Mouse (Mus musculus): Measurements from ENCODE around the gene Sept7. TPM values are rescaled to one million over a fixed set of nuclear protein-coding genes. Genes with fewer than 3 reads are reported as not detected.

The Sept7 gene
- total and polyA plus RNA-seq, 3 experiments, result 66.7 to 254 (median 67.0) TPM

GRCm38 (mm10) chr9:25252759-25253477 is 679 bp downstream of the Sept7 start (continued):
- no peak for TF ChIP-seq UBTF (IDR thresholded peaks at IDR 0.05; ENCODE audit: borderline replicate concordance, insufficient read depth, low read depth, low read length)
- TF ChIP-seq ZMIZ1 (IDR thresholded peaks at IDR 0.05; ENCODE audit: low read depth, low read length), result no peak
- no peak for TF ChIP-seq MYB (IDR thresholded peaks at IDR 0.05; ENCODE audit: low read depth, low read length)
- TF ChIP-seq SIN3A (IDR thresholded peaks at IDR 0.05; ENCODE audit: low read length), result peak; percentile 59
- TF ChIP-seq ETS1 (IDR thresholded peaks at IDR 0.05; ENCODE audit: low read depth, low read length), result no peak
- no peak for TF ChIP-seq SMC3 (IDR thresholded peaks at IDR 0.05; ENCODE audit: low read depth, low read length)
- 0 out of 2 replicates have a peak, but pooled peaks have one; percentile 74 for TF ChIP-seq CHD1 (IDR thresholded peaks at IDR 0.05; ENCODE audit: low read depth, low read length)
- TF ChIP-seq ELF1 (IDR thresholded peaks at IDR 0.05; ENCODE audit: low read depth, low read length), result no peak

GRCm38 (mm10) chr9:25253478-25253824 is 1.2 kb downstream of the Sept7 start:
- Histone ChIP-seq H3K4me1 (ENCODE audit: control insufficient read depth in 1 of 2, insufficient read depth in 2 of 2, low read length in 2 of 2) (peaks cover 0 to 11% of the 10 kb centered on the region in 2 experiments; a peak in 3 of 4 replicates), H3K9me3 (replicated peaks; ENCODE audit: insufficient read depth, low read length) (no peaks in the 10 kb centered on the region), H3K36me3 (ENCODE audit: control insufficient read depth in 1 of 2, insufficient read depth in 2 of 2, low read length in 2 of 2) (peaks cover 0 to 33% of the 10 kb centered on the region in 2 experiments; a peak in 2 of 4 replicates), H3K27ac (ENCODE audit: control insufficient read depth, low read depth, low read length) (peak overlapping the region; percentile 56), H3K79me2 (ENCODE audit: control insufficient read depth, insufficient read depth, low read length, poor library complexity) (peaks cover 39% of the 10 kb centered on the region), H3K27me3 (ENCODE audit: control insufficient read depth in 1 of 2, insufficient read depth in 2 of 2, low read length in 2 of 2) (no peaks in the 10 kb centered on the region), H3K9ac (ENCODE audit: control insufficient read depth, low read depth, low read length, poor library complexity, severe bottlenecking) (peak overlapping the region; percentile 97), H3K4me3 (ENCODE audit: control insufficient read depth in 1 of 2, insufficient read depth in 1 of 2, low read depth in 2 of 2, low read length in 2 of 2) (peak overlapping the region; percentile 59 to 95)
- DNase-seq (ENCODE audit: low read depth, low spot score), result no peak
- TF ChIP-seq TCF12 (IDR thresholded peaks at IDR 0.05; ENCODE audit: low read depth, low read length) (no peak), E2F4 (IDR thresholded peaks at IDR 0.05; ENCODE audit: borderline replicate concordance, low read depth, low read length) (no peak), USF1 (IDR thresholded peaks at IDR 0.05; ENCODE audit: low read depth, low read length) (no peak), GABPA (IDR thresholded peaks at IDR 0.05; ENCODE audit: low read depth, low read length) (no peak), MYC (IDR thresholded peaks at IDR 0.05; ENCODE audit: low read depth, low read length) (no peak), POLR2AphosphoS5 (IDR thresholded peaks at IDR 0.05; ENCODE audit: borderline replicate concordance, low read depth, low read length) (no peak), SMC3 (IDR thresholded peaks at IDR 0.05; ENCODE audit: low read depth, low read length) (no peak), GATA1 (IDR thresholded peaks at IDR 0.05; ENCODE audit: low read depth, low read length) (no peak), USF2 (IDR thresholded peaks at IDR 0.05; ENCODE audit: borderline replicate concordance in 1 of 2, insufficient read depth in 1 of 2, low read depth in 1 of 2, low read length in 2 of 2) (no peak), SIN3A (IDR thresholded peaks at IDR 0.05; ENCODE audit: low read length) (0 out of 2 replicates have a peak, but pooled peaks have one; percentile 27), ZKSCAN1 (IDR thresholded peaks at IDR 0.05; ENCODE audit: low read depth, low read length) (no peak), CHD1 (IDR thresholded peaks at IDR 0.05; ENCODE audit: low read depth, low read length) (peak; percentile 49; the same call in 1 of the 2 replicates), JUND (IDR thresholded peaks at IDR 0.05; ENCODE audit: low read depth, low read length) (no peak)

All from MEL (cell line).